Mouse (Mus musculus): ENCODE measurements around the gene Snrnp35. TPM values are rescaled to one million over a fixed set of nuclear protein-coding genes. Genes with fewer than 3 reads are reported as not detected.
A peak's percentile ranks its signal among the peaks of the same experiment; 100 is the strongest.

Snrnp35 gene
- polyA plus RNA-seq (2012; rRNA removed): 9.4 and 13.8 TPM in 2 replicates

DNA sequence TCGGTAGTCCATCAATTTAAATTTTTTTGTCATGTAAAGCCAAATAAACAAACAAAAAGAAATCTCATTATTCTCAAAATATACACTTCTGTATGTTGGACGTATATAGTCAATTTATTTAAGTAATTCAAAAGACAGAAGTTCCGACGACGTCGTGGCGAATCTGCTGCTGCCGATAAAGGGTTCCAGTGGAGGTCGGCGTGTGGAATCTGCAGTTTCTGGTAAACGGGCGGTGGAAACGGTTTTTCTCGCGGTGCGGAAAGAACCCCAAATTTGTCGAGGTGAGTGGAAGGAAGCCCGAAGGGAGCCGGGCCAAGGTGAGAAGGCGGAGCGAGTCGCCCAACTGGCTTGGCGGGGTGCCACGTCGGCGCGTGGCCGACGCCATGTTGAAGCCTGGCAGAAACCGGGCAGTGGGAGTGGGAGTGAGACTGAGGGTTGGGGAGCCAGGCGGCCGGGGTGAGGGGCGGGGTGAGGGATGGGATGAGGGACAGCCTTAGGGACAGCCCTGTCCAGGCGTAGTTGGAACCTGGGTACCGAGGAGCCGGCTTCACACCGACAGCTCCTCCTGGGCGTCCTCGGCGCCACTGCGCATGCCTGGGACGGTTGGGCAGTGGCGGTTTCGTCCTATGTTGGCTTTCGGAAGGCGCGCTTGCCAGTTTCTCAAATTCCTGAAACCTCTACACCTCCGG is at the start of gene Snrnp35:
Gene Snrnp35, plus strand, starts transcription at position 169 of the 689 bp plus-strand sequence.
- DNase-seq (ENCODE audit: low read depth): peak; percentile 96
- TF ChIP-seq POLR2A (IDR thresholded peaks at IDR 0.05; ENCODE audit: borderline replicate concordance, extremely low read depth, insufficient read depth, insufficient read length, poor library complexity, severe bottlenecking): peak; percentile 60; the same call in 1 of the 2 replicates
- no peak for TF ChIP-seq CTCF (IDR thresholded peaks at IDR 0.05; ENCODE audit: borderline replicate concordance, extremely low read depth, insufficient read depth, insufficient read length)

DNA sequence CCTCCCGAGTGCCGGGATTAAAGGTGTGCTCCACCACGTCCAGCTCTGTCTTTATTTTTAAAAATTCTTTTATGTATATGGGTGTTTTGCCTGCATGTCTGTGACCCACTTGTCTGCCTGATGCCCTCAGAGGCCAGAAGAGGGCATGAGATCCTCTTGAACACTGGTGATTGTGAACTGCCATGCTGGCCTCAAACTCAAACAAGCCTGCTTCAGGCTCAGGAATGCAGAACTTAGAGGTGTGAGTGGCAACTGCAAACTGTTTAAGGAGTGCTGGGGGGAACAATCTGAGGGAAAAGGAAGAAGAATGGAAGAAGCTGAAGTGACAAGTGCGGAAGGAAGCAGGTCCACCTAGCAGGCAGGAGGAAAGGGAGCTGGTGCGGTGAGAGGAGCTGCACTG is 44.7 kb upstream of the Snrnp35 start:
- TF ChIP-seq CTCF (IDR thresholded peaks at IDR 0.05; ENCODE audit: borderline replicate concordance, extremely low read depth, insufficient read depth, insufficient read length) (no peak), POLR2A (IDR thresholded peaks at IDR 0.05; ENCODE audit: borderline replicate concordance, extremely low read depth, insufficient read depth, insufficient read length, poor library complexity, severe bottlenecking) (no peak)
- no peak for DNase-seq (ENCODE audit: low read depth)

DNA sequence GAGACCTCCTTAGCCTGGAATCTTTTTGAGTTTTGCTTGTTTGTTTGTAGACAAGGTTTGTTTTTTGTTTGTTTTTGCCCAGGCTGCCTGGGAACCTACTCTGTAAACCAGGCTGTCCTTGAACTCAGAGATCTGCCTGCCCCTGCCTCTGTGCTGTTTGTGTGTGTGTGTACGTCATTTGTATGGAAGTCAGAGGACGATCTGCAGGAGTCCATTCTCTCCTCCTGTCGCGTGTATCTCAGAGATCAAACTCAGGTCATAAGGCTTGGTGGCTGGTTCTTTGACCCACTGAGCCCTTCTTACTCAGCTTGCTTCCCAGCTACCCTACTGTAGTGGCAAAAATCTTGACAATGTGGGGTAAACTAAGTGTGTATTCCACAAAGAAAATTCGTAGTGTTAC is 44.2 kb upstream of the Snrnp35 start:
- DNase-seq (ENCODE audit: low read depth): no peak
- no peak for TF ChIP-seq POLR2A (IDR thresholded peaks at IDR 0.05; ENCODE audit: borderline replicate concordance, extremely low read depth, insufficient read depth, insufficient read length, poor library complexity, severe bottlenecking)
- TF ChIP-seq CTCF (IDR thresholded peaks at IDR 0.05; ENCODE audit: borderline replicate concordance, extremely low read depth, insufficient read depth, insufficient read length): no peak

DNA sequence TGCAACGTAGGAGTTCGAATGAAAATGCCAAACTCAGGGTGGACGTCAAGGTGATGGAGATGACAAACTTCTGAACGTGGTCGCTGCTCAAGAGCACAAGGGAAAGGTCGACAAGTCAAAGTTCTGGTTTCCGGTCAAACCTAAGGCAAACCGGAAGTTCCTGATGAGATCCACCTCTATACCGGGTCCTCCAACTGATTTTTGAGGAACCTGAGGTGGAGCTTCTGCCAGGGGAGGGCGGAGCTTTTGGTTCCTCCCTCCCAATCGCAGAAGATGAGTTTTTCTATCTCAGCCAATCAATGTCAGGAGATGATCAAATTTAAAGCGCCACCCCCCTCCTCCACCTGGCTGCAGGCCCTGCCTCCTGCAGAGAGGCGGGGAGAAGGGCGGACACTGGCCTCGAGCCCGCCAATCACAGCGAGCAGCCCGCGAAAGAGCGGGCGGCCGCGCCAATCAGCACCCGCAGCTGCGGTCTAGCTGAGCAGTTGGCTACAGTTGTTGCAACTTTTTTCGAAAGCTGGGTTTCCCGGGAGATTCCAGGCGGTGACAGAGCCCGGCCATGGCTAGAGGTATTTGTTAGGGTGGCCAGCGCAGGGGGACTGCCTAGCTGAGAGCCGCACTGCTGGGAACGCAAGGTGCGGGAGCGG is 43.4 kb upstream of the Snrnp35 start, which contains the start of gene Kmt5a:
Gene Kmt5a, plus strand, starts transcription at position 484 of the 647 bp plus-strand sequence.
- TF ChIP-seq CTCF (IDR thresholded peaks at IDR 0.05; ENCODE audit: borderline replicate concordance, extremely low read depth, insufficient read depth, insufficient read length) (no peak), POLR2A (IDR thresholded peaks at IDR 0.05; ENCODE audit: borderline replicate concordance, extremely low read depth, insufficient read depth, insufficient read length, poor library complexity, severe bottlenecking) (no peak)
- peak; percentile 98 for DNase-seq (ENCODE audit: low read depth)

DNA sequence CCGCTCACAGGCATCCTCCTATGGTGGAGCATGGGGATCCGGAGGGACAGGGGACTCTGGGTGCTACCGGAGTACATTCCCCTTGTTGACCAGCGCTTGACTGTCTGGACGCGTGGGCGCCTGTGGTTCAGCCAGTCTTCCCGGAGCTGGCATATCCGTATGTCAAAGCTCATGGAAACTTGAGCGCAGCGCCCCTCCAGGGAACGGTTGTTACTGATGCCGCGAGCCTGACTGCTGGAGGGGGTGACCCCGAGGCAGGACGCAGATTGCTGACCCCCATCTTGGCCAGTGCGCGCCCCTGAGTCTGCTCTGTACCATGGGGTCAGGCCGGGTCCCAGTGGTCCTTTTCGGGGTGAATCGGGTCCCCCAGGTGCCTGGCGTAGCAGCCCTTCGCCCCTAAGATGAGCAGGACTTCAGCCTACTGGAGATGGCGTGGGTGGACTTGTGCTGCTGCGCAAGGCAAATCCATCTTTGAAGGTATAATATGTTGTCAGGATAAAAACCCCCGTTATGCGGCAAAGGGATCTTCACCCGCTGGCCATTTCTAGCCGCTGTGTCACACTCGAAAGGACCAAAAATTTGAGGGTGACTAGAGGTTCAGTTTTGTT is 42.7 kb upstream of the Snrnp35 start:
- peak; percentile 71 for DNase-seq (ENCODE audit: low read depth)
- peak; percentile 42 for TF ChIP-seq CTCF (IDR thresholded peaks at IDR 0.05; ENCODE audit: borderline replicate concordance, extremely low read depth, insufficient read depth, insufficient read length)
- TF ChIP-seq POLR2A (IDR thresholded peaks at IDR 0.05; ENCODE audit: borderline replicate concordance, extremely low read depth, insufficient read depth, insufficient read length, poor library complexity, severe bottlenecking): no peak

DNA sequence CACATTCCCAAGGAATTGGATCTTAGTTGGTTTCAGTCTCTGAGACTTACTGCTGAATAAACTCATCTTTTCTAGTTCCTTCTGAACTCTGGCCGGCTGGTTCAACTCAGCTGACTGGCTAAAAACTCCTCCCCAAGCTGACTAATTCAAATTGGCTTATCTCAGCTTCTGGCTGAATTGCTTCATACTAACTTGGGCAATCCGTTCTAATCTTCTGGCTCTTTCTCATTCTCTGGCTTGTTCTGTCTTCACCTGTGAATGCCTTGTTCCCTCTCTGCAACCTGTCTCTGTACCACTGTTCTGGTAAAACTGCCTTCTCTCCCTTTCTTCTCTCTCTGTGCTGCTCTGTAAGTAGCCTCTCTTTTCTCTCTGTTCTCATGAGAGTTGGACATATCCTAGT is 40.3 kb upstream of the Snrnp35 start:
- TF ChIP-seq CTCF (IDR thresholded peaks at IDR 0.05; ENCODE audit: borderline replicate concordance, extremely low read depth, insufficient read depth, insufficient read length): no peak
- no peak for TF ChIP-seq POLR2A (IDR thresholded peaks at IDR 0.05; ENCODE audit: borderline replicate concordance, extremely low read depth, insufficient read depth, insufficient read length, poor library complexity, severe bottlenecking)
- no peak for DNase-seq (ENCODE audit: low read depth)

DNA sequence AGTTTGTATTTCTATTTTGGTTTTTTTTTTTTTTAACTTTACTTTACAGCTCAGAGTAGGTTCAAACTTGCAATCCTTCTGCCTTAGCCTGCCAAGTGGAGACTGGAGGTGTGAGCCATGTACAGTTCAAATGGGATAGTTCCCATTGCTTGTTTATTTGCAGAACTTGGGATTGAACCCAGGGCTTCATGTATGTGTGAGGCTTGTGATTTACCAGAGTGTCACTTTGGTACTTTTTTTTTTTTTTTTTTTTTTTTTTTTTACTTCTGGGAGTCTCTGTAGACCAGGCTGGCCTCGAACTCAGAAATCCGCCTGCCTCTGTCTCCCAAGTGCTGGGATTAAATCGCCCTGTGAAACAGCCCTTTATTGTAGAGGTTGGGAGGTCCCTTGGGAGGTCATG is 38.7 kb upstream of the Snrnp35 start:
- TF ChIP-seq POLR2A (IDR thresholded peaks at IDR 0.05; ENCODE audit: borderline replicate concordance, extremely low read depth, insufficient read depth, insufficient read length, poor library complexity, severe bottlenecking) (no peak), CTCF (IDR thresholded peaks at IDR 0.05; ENCODE audit: borderline replicate concordance, extremely low read depth, insufficient read depth, insufficient read length) (no peak)
- DNase-seq (ENCODE audit: low read depth): no peak

DNA sequence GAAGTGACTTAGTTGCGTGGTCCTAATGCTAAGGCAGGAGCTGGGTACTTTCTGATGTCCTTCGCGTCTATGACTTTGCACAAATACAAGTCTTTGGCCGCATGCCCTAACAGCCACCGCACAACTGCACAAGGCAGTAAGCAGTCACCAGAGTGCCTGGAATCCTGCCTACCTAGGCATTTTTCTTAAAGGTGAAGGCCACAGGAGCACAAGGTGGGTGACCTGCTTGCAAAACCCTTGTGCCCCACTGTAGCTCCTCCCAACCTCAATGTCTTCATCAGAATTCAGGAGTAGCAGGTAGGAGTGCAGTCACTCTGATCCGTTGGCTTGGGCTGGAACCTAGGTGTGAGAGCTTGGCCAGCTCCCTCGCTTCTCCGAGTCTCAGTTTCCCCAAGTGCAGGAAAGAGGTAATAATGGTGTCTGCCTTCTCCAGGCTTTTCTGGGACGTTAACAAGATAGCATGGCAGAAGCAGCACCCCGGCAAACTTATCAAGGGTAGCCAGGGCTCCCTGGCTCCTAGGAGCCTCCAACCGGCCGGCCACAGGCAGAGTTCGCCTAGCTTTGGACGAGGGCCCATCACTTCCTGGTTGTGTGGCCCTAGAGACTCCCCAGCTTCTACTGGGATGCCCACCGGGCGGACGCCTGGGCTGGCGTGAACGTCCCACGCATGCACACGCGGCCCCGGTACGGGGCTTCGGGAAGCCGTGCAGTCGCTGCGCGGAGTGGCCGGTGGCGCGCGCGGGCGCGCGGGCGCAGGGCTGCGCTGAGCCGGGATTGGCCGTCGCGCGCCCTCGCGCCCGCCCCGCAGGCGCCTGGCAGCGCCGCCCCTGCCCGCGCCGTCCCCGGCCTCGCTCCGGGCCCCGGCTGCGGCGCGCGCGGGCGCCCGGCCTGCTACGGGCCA is 38.0 kb upstream of the Snrnp35 start:
- TF ChIP-seq CTCF (IDR thresholded peaks at IDR 0.05; ENCODE audit: borderline replicate concordance, extremely low read depth, insufficient read depth, insufficient read length) (no peak), POLR2A (IDR thresholded peaks at IDR 0.05; ENCODE audit: borderline replicate concordance, extremely low read depth, insufficient read depth, insufficient read length, poor library complexity, severe bottlenecking) (peak; percentile 45; the same call in 1 of the 2 replicates)
- peak; percentile 90 for DNase-seq (ENCODE audit: low read depth)

DNA sequence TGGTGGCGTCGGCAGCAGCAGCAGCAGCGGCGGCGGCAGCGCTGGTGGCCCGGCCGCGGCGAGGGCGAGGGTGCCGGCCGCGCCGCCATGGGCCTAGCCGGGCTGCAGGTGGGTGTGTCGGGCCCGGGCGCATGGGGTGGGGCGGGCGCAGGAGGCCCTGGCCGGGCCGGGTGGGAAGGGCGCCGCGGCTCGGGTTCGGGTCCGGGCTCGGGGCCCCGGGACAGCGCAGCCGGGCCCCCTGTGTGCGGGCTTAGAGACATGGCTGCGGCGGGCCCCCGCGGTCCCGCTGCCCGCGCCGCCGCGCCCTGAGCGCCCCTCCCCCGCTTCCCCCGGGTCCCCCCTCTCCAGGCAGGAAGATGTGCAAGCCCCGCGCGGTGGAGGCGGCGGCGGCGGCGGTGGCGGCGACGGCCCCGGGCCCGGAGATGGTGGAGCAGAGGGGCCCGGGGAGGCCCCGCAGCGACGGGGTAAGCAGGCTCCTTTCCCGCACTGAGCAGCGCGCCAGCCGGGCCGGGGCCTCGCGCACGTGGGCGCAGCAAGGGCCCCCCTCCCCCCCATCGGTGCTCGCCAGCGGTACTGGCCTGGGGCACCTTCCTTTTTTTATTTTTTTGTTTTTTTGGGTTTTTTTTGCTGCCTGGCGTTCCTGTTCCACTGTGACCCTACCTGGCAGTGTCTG is 37.2 kb upstream of the Snrnp35 start:
- peak; percentile 42 for DNase-seq (ENCODE audit: low read depth)
- TF ChIP-seq CTCF (IDR thresholded peaks at IDR 0.05; ENCODE audit: borderline replicate concordance, extremely low read depth, insufficient read depth, insufficient read length): no peak
- TF ChIP-seq POLR2A (IDR thresholded peaks at IDR 0.05; ENCODE audit: borderline replicate concordance, extremely low read depth, insufficient read depth, insufficient read length, poor library complexity, severe bottlenecking): 0 out of 2 replicates have a peak, but pooled peaks have one; percentile 9

DNA sequence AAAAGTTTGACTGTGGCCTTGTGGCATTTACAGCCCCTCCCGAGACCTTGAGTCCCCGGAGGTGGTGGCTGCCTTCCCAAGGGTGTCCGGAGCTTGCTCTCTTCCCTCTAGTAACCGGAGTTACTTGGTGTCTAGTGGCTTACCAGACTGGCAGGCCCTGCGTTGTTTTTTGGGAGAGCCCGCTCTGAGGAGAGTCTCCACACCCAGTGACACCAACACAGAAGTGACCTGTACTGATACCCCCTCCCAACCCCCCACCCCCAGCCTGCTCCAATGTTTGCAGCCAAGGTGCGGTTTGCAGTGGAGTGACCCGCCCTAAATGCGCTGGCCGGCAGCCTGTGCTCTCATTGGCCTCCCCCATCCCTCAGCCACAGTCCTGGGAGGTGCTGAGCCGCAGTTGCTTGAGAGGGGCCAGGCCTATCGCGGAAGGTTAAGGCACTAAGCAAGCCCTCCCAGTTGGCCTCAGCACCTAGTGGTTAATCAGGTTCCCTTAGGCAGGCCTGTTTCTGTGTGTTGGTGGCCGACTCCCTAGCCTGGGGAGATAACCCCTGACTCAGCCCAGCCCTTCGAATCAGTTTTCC is 36.5 kb upstream of the Snrnp35 start:
- DNase-seq (ENCODE audit: low read depth): peak; percentile 41
- no peak for TF ChIP-seq CTCF (IDR thresholded peaks at IDR 0.05; ENCODE audit: borderline replicate concordance, extremely low read depth, insufficient read depth, insufficient read length)
- TF ChIP-seq POLR2A (IDR thresholded peaks at IDR 0.05; ENCODE audit: borderline replicate concordance, extremely low read depth, insufficient read depth, insufficient read length, poor library complexity, severe bottlenecking): no peak
